Mouse (Mus musculus) left cerebral cortex, postnatal 36 days (tissue): ENCODE data around the gene Vmn1r12. TPM values are rescaled to one million over a fixed set of nuclear protein-coding genes. Genes with fewer than 3 reads are reported as not detected.
"Not testable (repeated sequence)": the region's sequence is repeated elsewhere in the genome, so short reads cannot be mapped to it uniquely, and the experiment has no call there.

Source experiments
- DNase-seq, 2 experiments: peaks; one replicate each; pipeline ENCODE4 v3.0.0; 2021 to 2022; ENCODE audit warnings: low spot score in 2 of 2, mixed read lengths in 1 of 2
- intact Hi-C: fragments of 180-260 bp; cut with DNase I; formaldehyde crosslinking; loops from one replicate; pipeline ENCODE4 v1.15.1; 2025
- total RNA-seq, 2 experiments: library from RNA; stranded (reverse); gene quantifications; 2 replicates each; pipeline ENCODE4 v1.2.3; 2021

Vmn1r12 gene
- total RNA-seq = not detected

- intact Hi-C loops = no loop called here
- DNase-seq = no peak
Measured at GRCm38 (mm10) chr6:57156619-57157018, at the start of gene Vmn1r12. Gene Vmn1r12, plus strand, starts transcription at chr6:57156919.

- intact Hi-C loops = no loop called here
- DNase-seq = no peak
Measured at GRCm38 (mm10) chr6:57109154-57109553, 47.6 kb upstream of the Vmn1r12 start, which contains the start of gene Vmn1r10. Gene Vmn1r10, plus strand, starts transcription at chr6:57109454.

GRCm38 (mm10) chr6:57133155-57133554, 23.6 kb upstream of the Vmn1r12 start, which contains the start of gene Vmn1r11:
Gene Vmn1r11, plus strand, starts transcription at chr6:57133455.
- intact Hi-C loops = no loop called here

GRCm38 (mm10) chr6:57190016-57190415, 33.3 kb downstream of the Vmn1r12 start:
- DNase-seq, intact Hi-C loops: not testable (repeated sequence)

More at GRCm38 (mm10) chr6:57133155-57133554, 23.6 kb upstream of the Vmn1r12 start, which contains the start of gene Vmn1r11:
- DNase-seq = no peak

- intact Hi-C loops, DNase-seq: not testable (repeated sequence)
Measured at GRCm38 (mm10) chr6:57202990-57203389, 46.3 kb downstream of the Vmn1r12 start, which contains the start of gene Vmn1r13. Gene Vmn1r13, plus strand, starts transcription at chr6:57203290.

Other genes starting within 250 kb of the Vmn1r12 start
- 10 to 100 TPM; 52.3 to 52.9 TPM for gene Nt5c3, start 233.0 kb upstream of the Vmn1r12 start, total RNA-seq
- gene Vmn1r4, start 232.9 kb upstream of the Vmn1r12 start, total RNA-seq = under 1 TPM; 0.15 to 0.57 TPM
- gene Vmn1r5, start 186.6 kb upstream of the Vmn1r12 start, total RNA-seq = not detected
- not detected for gene Vmn1r6, start 159.7 kb upstream of the Vmn1r12 start, total RNA-seq
- not detected for gene Vmn1r7, start 131.6 kb upstream of the Vmn1r12 start, total RNA-seq
- not detected for gene Vmn1r8, start 124.6 kb upstream of the Vmn1r12 start, total RNA-seq
- gene Vmn1r9, start 90.1 kb upstream of the Vmn1r12 start, total RNA-seq = not detected
- gene Vmn1r10, start 47.5 kb upstream of the Vmn1r12 start, total RNA-seq = not detected
- not detected for gene Vmn1r11, start 23.5 kb upstream of the Vmn1r12 start, total RNA-seq
- gene Vmn1r13, start 46.4 kb downstream of the Vmn1r12 start, total RNA-seq = not detected
- gene Vmn1r14, start 74.8 kb downstream of the Vmn1r12 start, total RNA-seq = not detected
- not detected for gene Vmn1r15, start 101.0 kb downstream of the Vmn1r12 start, total RNA-seq
- gene Vmn1r16, start 172.6 kb downstream of the Vmn1r12 start, total RNA-seq = not detected
- not detected for gene Vmn1r17, start 206.8 kb downstream of the Vmn1r12 start, total RNA-seq
- gene Vmn1r18, start 238.9 kb downstream of the Vmn1r12 start, total RNA-seq = under 1 TPM; 0.02 to 0.07 TPM
- not detected for gene Vmn1r19, start 246.9 kb downstream of the Vmn1r12 start, total RNA-seq